Mouse (Mus musculus) lung, embryonic 16.5 days (tissue): ENCODE results near the gene 3110082I17Rik. TPM values are rescaled to one million over a fixed set of nuclear protein-coding genes. Genes with fewer than 3 reads are reported as not detected.

Experiments
- ATAC-seq: fragments of 200-750 bp; cut with Nextera tagmentation; 2 replicates; pipeline ENCODE4 v1.8.0; 2017; ENCODE audit warnings: low read depth, mild to moderate bottlenecking, moderate library complexity
- H3K27ac ChIP-seq: fragments of 300-500 bp; sonication (generic); 2 replicates; pipeline ENCODE4 v1.5.1; 2014; ENCODE audit warnings: mild to moderate bottlenecking, control low read depth, low read length
- H3K27me3 ChIP-seq: fragments of 300-500 bp; sonication (generic); 2 replicates; pipeline ENCODE4 v1.6.1; 2014; ENCODE audit warnings: low read depth, low read length, mixed read lengths; ENCODE audit not compliant: control insufficient read depth, insufficient read depth
- H3K36me3 ChIP-seq: fragments of 300-500 bp; sonication (generic); 2 replicates; pipeline ENCODE4 v1.6.1; 2014; ENCODE audit warnings: low read length; ENCODE audit not compliant: control insufficient read depth, insufficient read depth
- H3K4me1 ChIP-seq: fragments of 300-500 bp; sonication (generic); replicated peaks from 2 replicates; pipeline ENCODE4 v1.6.1; 2014; ENCODE audit warnings: low read length, mixed read lengths; ENCODE audit not compliant: control insufficient read depth, insufficient read depth
- H3K4me2 ChIP-seq: fragments of 300-500 bp; sonication (generic); 2 replicates; pipeline ENCODE4 v1.6.1; 2014; ENCODE audit warnings: low read depth, low read length, control low read depth
- H3K4me3 ChIP-seq: fragments of 300-500 bp; sonication (generic); 2 replicates; pipeline ENCODE4 v1.5.1; 2014; ENCODE audit warnings: mild to moderate bottlenecking, low read length, control low read depth
- H3K9ac ChIP-seq: fragments of 300-500 bp; sonication (generic); 2 replicates; pipeline ENCODE4 v1.6.1; 2014; ENCODE audit warnings: low read length, control low read depth
- H3K9me3 ChIP-seq: fragments of 300-500 bp; sonication (generic); 2 replicates; pipeline ENCODE4 v1.6.1; 2016; ENCODE audit warnings: low read length; ENCODE audit not compliant: control insufficient read depth
- WGBS: fragments of 180-500 bp; shearing (Covaris S2); extraction: QIAGEN DNeasy Blood & Tissue Kit; methylation state at CpG from one replicate; pipeline ENCODE4 v1.1.7; 2014; 5-methylcytosine and 5-hydroxymethylcytosine counted together
- polyA plus RNA-seq: library from polyadenylated mRNA; unstranded; fragments of >200 nt; fragmentation: Nextera tagmentation; extraction: Ambion mirVana; gene quantifications from 2 replicates; pipeline ENCODE4 v1.2.1, GENCODE M21; 2015

The 3110082I17Rik gene
- 35.6 and 38.6 TPM in 2 replicates for polyA plus RNA-seq

GRCm38 (mm10) chr5:139460384-139461067 lies at the start of gene 3110082I17Rik:
TSS of gene 3110082I17Rik (minus strand) at chr5:139460527.
- no peaks in the 10 kb centered on the region for H3K9me3 ChIP-seq
- peak within 1 kb of the TSS; percentile 74 for H3K4me3 ChIP-seq
- H3K9ac ChIP-seq = peak within 1 kb of the TSS; percentile 70
- H3K27ac ChIP-seq = no peak within 1 kb of the TSS
- H3K36me3 ChIP-seq = no peaks in the 10 kb centered on the region; the same call in 1 of the 2 replicates
- peaks cover 13% of the 10 kb centered on the region for H3K4me1 ChIP-seq
- H3K27me3 ChIP-seq = no peaks in the 10 kb centered on the region
- H3K4me2 ChIP-seq = peak within 1 kb of the TSS; percentile 92
- WGBS = 3% methylated on average over 40 of the region's 42 CpGs
- ATAC-seq = peak; percentile 98

GRCm38 (mm10) chr5:139506207-139506606 lies 45.9 kb upstream of the 3110082I17Rik start:
- H3K27me3 ChIP-seq = peaks cover 11% of the 10 kb centered on the region
- WGBS = 13% methylated on average over 5 of the region's 5 CpGs
- no peak overlapping the region for H3K4me2 ChIP-seq

GRCm38 (mm10) chr5:139505073-139505606 lies 44.8 kb upstream of the 3110082I17Rik start:
- H3K9ac ChIP-seq = no peak overlapping the region
- H3K4me1 ChIP-seq = no peaks in the 10 kb centered on the region
- H3K36me3 ChIP-seq = no peaks in the 10 kb centered on the region
- H3K9me3 ChIP-seq = no peaks in the 10 kb centered on the region
- no peak overlapping the region for H3K4me3 ChIP-seq
- peaks cover 8% of the 10 kb centered on the region for H3K27me3 ChIP-seq
- H3K27ac ChIP-seq = no peak overlapping the region
- H3K4me2 ChIP-seq = no peak overlapping the region
- peak; percentile 45; the same call in 1 of the 2 replicates for ATAC-seq
- WGBS = 4% methylated on average over 12 of the region's 14 CpGs

More at GRCm38 (mm10) chr5:139506207-139506606, 45.9 kb upstream of the 3110082I17Rik start:
- H3K4me3 ChIP-seq = no peak overlapping the region
- H3K36me3 ChIP-seq = no peaks in the 10 kb centered on the region
- H3K9me3 ChIP-seq = no peaks in the 10 kb centered on the region
- H3K4me1 ChIP-seq = no peaks in the 10 kb centered on the region
- H3K9ac ChIP-seq = no peak overlapping the region
- no peak overlapping the region for H3K27ac ChIP-seq
- no peak for ATAC-seq

- no peaks in the 10 kb centered on the region for H3K4me1 ChIP-seq
- WGBS = 79% methylated on average over 14 of the region's 14 CpGs
- H3K27ac ChIP-seq = no peak overlapping the region
- H3K4me2 ChIP-seq = no peak overlapping the region
- ATAC-seq = no peak
- H3K27me3 ChIP-seq = peaks cover 8% of the 10 kb centered on the region
- no peak overlapping the region for H3K4me3 ChIP-seq
- no peaks in the 10 kb centered on the region for H3K36me3 ChIP-seq
- H3K9me3 ChIP-seq = no peaks in the 10 kb centered on the region
- no peak overlapping the region for H3K9ac ChIP-seq
Observed at GRCm38 (mm10) chr5:139502281-139502680, 42.0 kb upstream of the 3110082I17Rik start.

GRCm38 (mm10) chr5:139498791-139499190 lies 38.5 kb upstream of the 3110082I17Rik start:
- 45% methylated on average over 5 of the region's 5 CpGs for WGBS

DNA sequence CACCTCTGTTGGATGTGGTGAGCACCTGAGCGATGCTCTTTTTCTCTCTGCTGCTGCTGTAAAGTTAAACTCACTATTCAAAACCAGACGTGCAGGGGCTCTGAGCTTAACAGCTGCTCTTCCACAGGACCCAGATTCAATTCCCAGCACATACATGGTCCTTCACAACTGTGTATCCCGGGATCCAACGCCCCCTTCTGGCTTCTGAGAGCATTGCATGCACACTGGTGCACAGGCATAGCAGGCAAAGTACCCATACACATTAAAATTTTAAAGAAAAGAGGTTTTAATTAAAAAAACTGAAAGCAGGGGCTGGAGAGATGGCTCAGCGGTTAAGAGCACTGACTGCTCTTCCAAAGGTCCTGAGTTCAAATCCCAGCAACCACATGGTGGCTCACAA lies 36.6 kb upstream of the 3110082I17Rik start:
- Histone ChIP-seq H3K36me3 (no peaks in the 10 kb centered on the region), H3K4me1 (no peaks in the 10 kb centered on the region), H3K9ac (no peak overlapping the region), H3K27me3 (peaks cover 6% of the 10 kb centered on the region; the same call in 1 of the 2 replicates), H3K9me3 (no peaks in the 10 kb centered on the region), H3K4me3 (no peak overlapping the region), H3K27ac (no peak overlapping the region), H3K4me2 (no peak overlapping the region)
- ATAC-seq = no peak
- WGBS = 53% methylated on average over 5 of the region's 5 CpGs

More at GRCm38 (mm10) chr5:139498791-139499190, 38.5 kb upstream of the 3110082I17Rik start:
- Histone ChIP-seq H3K4me3 (no peak overlapping the region), H3K27ac (no peak overlapping the region), H3K27me3 (peaks cover 6% of the 10 kb centered on the region), H3K4me2 (no peak overlapping the region), H3K9me3 (no peaks in the 10 kb centered on the region), H3K36me3 (no peaks in the 10 kb centered on the region), H3K4me1 (no peaks in the 10 kb centered on the region), H3K9ac (no peak overlapping the region)
- no peak for ATAC-seq

DNA sequence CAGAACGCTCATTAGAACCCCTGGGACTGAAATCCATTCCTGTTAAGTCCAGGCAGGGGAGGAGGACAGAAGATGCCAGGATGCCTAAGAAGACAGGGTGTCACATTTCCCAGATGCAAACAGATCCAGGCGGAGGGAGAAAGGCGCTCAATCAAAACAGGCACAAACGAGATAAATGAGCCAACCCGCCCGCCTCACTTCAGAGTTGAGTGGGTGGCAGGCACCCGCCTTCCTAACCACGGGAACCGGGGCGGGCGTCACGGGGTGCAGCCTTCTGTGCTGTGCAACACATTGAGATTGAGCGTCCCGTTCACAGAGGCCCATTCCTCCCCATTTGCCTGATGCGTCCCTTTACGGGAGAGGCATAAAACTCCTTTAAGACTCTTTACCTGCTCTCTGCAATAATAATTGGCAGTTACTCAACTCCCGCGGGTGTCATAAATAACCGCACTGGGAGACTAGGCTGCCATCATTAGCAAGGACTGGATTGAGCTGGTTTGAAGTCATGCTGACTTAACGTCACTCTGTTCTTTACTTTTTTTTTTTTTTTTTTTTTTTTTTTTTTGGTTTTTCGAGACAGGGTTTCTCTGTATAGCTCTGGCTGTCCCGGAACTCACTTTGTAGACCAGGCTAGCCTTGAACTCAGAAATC lies 34.8 kb upstream of the 3110082I17Rik start:
- H3K4me3 ChIP-seq = no peak overlapping the region
- peaks cover 6% of the 10 kb centered on the region; the same call in 1 of the 2 replicates for H3K27me3 ChIP-seq
- H3K9me3 ChIP-seq = no peaks in the 10 kb centered on the region
- 26% methylated on average over 21 of the region's 22 CpGs for WGBS
- no peak overlapping the region for H3K27ac ChIP-seq
- ATAC-seq = no peak
- H3K36me3 ChIP-seq = no peaks in the 10 kb centered on the region
- H3K4me1 ChIP-seq = no peaks in the 10 kb centered on the region
- no peak overlapping the region for H3K9ac ChIP-seq
- no peak overlapping the region for H3K4me2 ChIP-seq

DNA sequence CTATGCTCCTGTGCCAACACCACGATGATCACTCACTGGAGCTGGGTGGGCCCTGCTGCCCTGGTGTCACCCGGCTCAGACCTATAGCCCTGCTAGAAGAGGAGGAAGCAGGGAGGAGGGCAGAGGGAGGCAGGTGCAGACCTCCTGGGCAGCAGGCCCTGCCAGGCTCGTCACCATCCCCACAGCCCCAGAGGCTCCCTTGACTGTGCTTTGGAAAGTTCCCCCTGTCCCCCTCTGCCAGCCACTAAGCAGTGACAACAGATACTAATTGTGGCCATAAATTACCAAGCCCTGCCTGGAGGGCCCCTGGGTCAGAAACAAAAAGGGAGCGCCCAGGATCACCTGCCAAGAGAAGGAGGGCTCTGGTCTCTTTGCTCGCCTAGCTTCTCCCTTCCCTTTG lies 33.4 kb upstream of the 3110082I17Rik start:
- no peak overlapping the region for H3K27ac ChIP-seq
- no peak for ATAC-seq
- no peak overlapping the region for H3K4me2 ChIP-seq
- no peaks in the 10 kb centered on the region for H3K9me3 ChIP-seq
- H3K9ac ChIP-seq = no peak overlapping the region
- WGBS = 50% methylated on average over 5 of the region's 5 CpGs
- H3K36me3 ChIP-seq = no peaks in the 10 kb centered on the region
- H3K27me3 ChIP-seq = peaks cover 6% of the 10 kb centered on the region; the same call in 1 of the 2 replicates
- H3K4me3 ChIP-seq = no peak overlapping the region
- no peaks in the 10 kb centered on the region for H3K4me1 ChIP-seq

DNA sequence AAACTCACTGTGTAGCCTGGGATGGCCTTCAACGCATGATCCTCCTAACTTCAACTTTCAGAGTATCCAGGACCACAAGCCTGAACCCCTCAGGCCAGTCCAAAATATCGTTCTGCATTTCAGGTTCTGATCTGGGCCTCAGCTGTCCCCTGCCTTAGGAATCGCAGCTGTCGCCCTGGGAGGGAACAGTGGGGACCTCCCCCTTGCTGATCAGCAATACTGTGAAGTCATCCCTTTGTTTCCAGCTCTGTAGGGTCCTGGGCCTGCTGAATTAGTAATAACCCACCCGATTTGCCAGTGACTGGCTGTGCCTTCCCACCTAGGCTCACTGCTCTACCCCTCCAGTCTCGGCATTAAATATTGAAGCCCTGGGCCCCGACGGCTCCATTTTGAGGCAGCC lies 31.0 kb upstream of the 3110082I17Rik start:
- no peak overlapping the region for H3K4me2 ChIP-seq
- no peaks in the 10 kb centered on the region for H3K4me1 ChIP-seq
- peaks cover 6% of the 10 kb centered on the region; the same call in 1 of the 2 replicates for H3K27me3 ChIP-seq
- ATAC-seq = no peak
- H3K9me3 ChIP-seq = no peaks in the 10 kb centered on the region
- no peaks in the 10 kb centered on the region for H3K36me3 ChIP-seq
- H3K27ac ChIP-seq = no peak overlapping the region
- 62% methylated on average over 8 of the region's 8 CpGs for WGBS
- no peak overlapping the region for H3K9ac ChIP-seq
- H3K4me3 ChIP-seq = no peak overlapping the region
